In the genomic region with DNA sequence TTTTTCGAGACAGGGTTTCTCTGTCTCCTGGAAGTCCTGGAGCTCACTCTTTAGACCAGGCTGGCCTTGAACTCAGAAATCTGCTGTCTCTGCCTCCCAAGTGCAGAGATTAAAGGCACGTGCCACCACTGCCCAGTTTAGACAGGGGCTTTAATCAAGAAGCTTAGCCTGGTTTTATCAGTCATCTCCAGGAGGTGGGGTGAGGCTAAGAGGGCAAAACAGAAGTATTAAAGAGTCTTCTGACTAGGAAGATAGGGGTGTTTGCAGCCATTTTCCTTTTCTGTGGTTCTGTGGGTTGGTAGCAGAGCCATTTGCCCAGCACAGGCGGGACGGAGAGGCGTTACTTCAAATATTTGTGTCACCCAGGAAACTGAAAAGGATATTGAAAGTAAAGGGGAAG, we compare ENCODE assay signal across 10 mouse cellular contexts. TPM values are rescaled to one million over a fixed set of nuclear protein-coding genes. Genes with fewer than 3 reads are reported as not detected.
DNase-seq lines count a peak whose midpoint lies in the region; ATAC-seq and TF ChIP-seq lines count a peak whose summit lies in the region.
"Had no signal": no experiment of that assay in that cellular context is flagged by ENCODE, and none has a peak within 500 bp of the region (broad histone marks: within the 10 kb centered on the region; RNA-seq: fewer than 3 reads in every experiment).

No protein-coding gene starts in this region.

- TF ChIP-seq POLR2A in bone marrow, adult 2 months (IDR thresholded peaks at IDR 0.05; ENCODE audit: borderline replicate concordance, control insufficient read depth, low read depth, low read length): no peak
- no peak for TF ChIP-seq POLR2A in thymus, adult 2 months (IDR thresholded peaks at IDR 0.05; ENCODE audit: control insufficient read depth, extremely low read depth, insufficient read depth, low read length, poor library complexity)

- H3K27me3 ChIP-seq in forebrain, embryonic 14.5 days (replicated peaks; ENCODE audit: control insufficient read depth, insufficient read depth, low read length): no peaks in the 10 kb centered on the region
- no peaks in the 10 kb centered on the region for H3K27me3 ChIP-seq in thymus, adult 2 months (ENCODE audit: control insufficient read depth, insufficient read depth, low read length)

- H3K36me3 ChIP-seq in forebrain, embryonic 14.5 days (ENCODE audit: control insufficient read depth, insufficient read depth, low read length): peaks cover 13% of the 10 kb centered on the region; the same call in 1 of the 2 replicates
- H3K36me3 ChIP-seq in thymus, adult 2 months (ENCODE audit: control insufficient read depth, insufficient read depth, low read length): no peaks in the 10 kb centered on the region

- no peak for DNase-seq in layer of hippocampus, adult 2 months (ENCODE audit: low spot score in 2 of 2)
- DNase-seq in layer of hippocampus, postnatal 14 days (ENCODE audit: low spot score in 2 of 2): no peak
- DNase-seq in forebrain, embryonic 14.5 days (ENCODE audit: low spot score): no peak
- DNase-seq in urinary bladder, postnatal 4 days (ENCODE audit: low spot score in 2 of 2): no peak
- DNase-seq in thymus, postnatal 14 days: no peak
- DNase-seq in thymus, adult 2 months: no peak

- no peak for TF ChIP-seq CTCF in layer of hippocampus, adult 2 months (conservative IDR thresholded peaks at IDR 0.05)
- TF ChIP-seq CTCF in bone marrow, adult 2 months (IDR thresholded peaks at IDR 0.05; ENCODE audit: control insufficient read depth, insufficient read depth, low read length): no peak
- TF ChIP-seq CTCF in thymus, adult 2 months (IDR thresholded peaks at IDR 0.05; ENCODE audit: borderline replicate concordance, control insufficient read depth, extremely low read depth, insufficient read depth, low read length, poor library complexity): no peak

- peaks cover 2% of the 10 kb centered on the region; the same call in 1 of the 2 replicates for H3K4me1 ChIP-seq in bone marrow, adult 2 months (ENCODE audit: control insufficient read depth, insufficient read depth, low read length)
- H3K4me1 ChIP-seq in forebrain, embryonic 14.5 days (ENCODE audit: control insufficient read depth, insufficient read depth, low read length): peaks cover 29% of the 10 kb centered on the region
- H3K4me1 ChIP-seq in thymus, adult 2 months (replicated peaks; ENCODE audit: control insufficient read depth, insufficient read depth, low read length): peaks cover 13% of the 10 kb centered on the region

- H3K9ac ChIP-seq in forebrain, embryonic 14.5 days (ENCODE audit: low read length): no peak overlapping the region

- peak overlapping the region; percentile 96; the same call in 1 of the 2 replicates for H3K27ac ChIP-seq in layer of hippocampus, adult 2 months
- peak overlapping the region; percentile 87; the same call in 1 of the 2 replicates for H3K27ac ChIP-seq in bone marrow, adult 2 months (ENCODE audit: control insufficient read depth, insufficient read depth, low read depth, low read length, poor library complexity)
- H3K27ac ChIP-seq in forebrain, embryonic 14.5 days (ENCODE audit: low read depth, low read length): 0 out of 2 replicates have a peak overlapping the region, but pooled peaks have one; percentile 14
- H3K27ac ChIP-seq in thymus, adult 2 months (ENCODE audit: control insufficient read depth, insufficient read depth, low read length): no peak overlapping the region

- no peak for ATAC-seq in forebrain, embryonic 14.5 days
- peak; percentile 19 for ATAC-seq in megakaryocyte progenitor cell, adult 5-6 weeks (replicated peaks; ENCODE audit: poor library complexity)
- ATAC-seq: activated CD4-positive, CD25-positive, alpha-beta regulatory T cell, adult 4 months had no signal

- peak overlapping the region; percentile 67; the same call in 1 of the 2 replicates for H3K4me2 ChIP-seq in forebrain, embryonic 14.5 days (ENCODE audit: low read length)

- 27% methylated on average over 5 of the region's 5 CpGs for WGBS in bone marrow, adult 2 months
- 76% methylated on average over 5 of the region's 5 CpGs for WGBS in forebrain, embryonic 14.5 days
- WGBS in thymus, adult 2 months: 51% methylated on average over 5 of the region's 5 CpGs

- no peaks in the 10 kb centered on the region for H3K9me3 ChIP-seq in forebrain, embryonic 14.5 days (replicated peaks; ENCODE audit: control insufficient read depth, low read length)

- H3K4me3 ChIP-seq in layer of hippocampus, adult 2 months: no peak overlapping the region
- no peak overlapping the region for H3K4me3 ChIP-seq in bone marrow, adult 2 months (replicated peaks; ENCODE audit: control insufficient read depth, low read depth, low read length)
- no peak overlapping the region for H3K4me3 ChIP-seq in forebrain, embryonic 14.5 days (ENCODE audit: low read depth, low read length)
- H3K4me3 ChIP-seq in thymus, adult 2 months (ENCODE audit: control insufficient read depth, insufficient read depth, low read length): no peak overlapping the region

RNA-seq across cellular contexts. Expression of a gene that starts 1.1 kb away (rescaled TPM):
- total RNA-seq in layer of hippocampus, adult 2 months (2021): 10 to 100 TPM; 33.5 to 40.8 TPM
- 10 to 100 TPM; 36.5 to 45.5 TPM for total RNA-seq in layer of hippocampus, postnatal 14 days (2021)
- polyA plus RNA-seq in bone marrow, adult 2 months (2011; ENCODE audit: insufficient read depth, insufficient read length, low replicate concordance, missing spikeins): 35.2 and 54.8 TPM in 2 replicates
- 224 and 283 TPM in 2 replicates for polyA plus RNA-seq in forebrain, embryonic 14.5 days (2014; fragmentation: Nextera tagmentation; extraction: Ambion mirVana)
- 261 and 316 TPM in 2 replicates for total RNA-seq in megakaryocyte progenitor cell, adult 5-6 weeks (2015)
- 26.3 and 49.1 TPM in 2 replicates for total RNA-seq in megakaryocyte progenitor cell, adult 5-6 weeks (2017)
- polyA plus RNA-seq in thymus, adult 2 months (2012; rRNA removed): 52.4 and 54.4 TPM in 2 replicates

RNA-seq across cellular contexts. Expression of a gene that starts 4.4 kb away (rescaled TPM):
- 10 to 100 TPM; 37.2 to 38.9 TPM for total RNA-seq in layer of hippocampus, adult 2 months (2021)
- total RNA-seq in layer of hippocampus, postnatal 14 days (2021): 10 to 100 TPM; 34.5 to 36.1 TPM
- polyA plus RNA-seq in bone marrow, adult 2 months (2011; ENCODE audit: insufficient read depth, insufficient read length, low replicate concordance, missing spikeins): 9.8 and 12.6 TPM in 2 replicates
- polyA plus RNA-seq in forebrain, embryonic 14.5 days (2014; fragmentation: Nextera tagmentation; extraction: Ambion mirVana): 51.7 and 60.8 TPM in 2 replicates
- total RNA-seq in megakaryocyte progenitor cell, adult 5-6 weeks (2015): 30.9 and 32.4 TPM in 2 replicates
- 25.1 and 28.5 TPM in 2 replicates for total RNA-seq in megakaryocyte progenitor cell, adult 5-6 weeks (2017)
- polyA plus RNA-seq in thymus, adult 2 months (2012; rRNA removed): 75.3 and 84.9 TPM in 2 replicates

RNA-seq across cellular contexts. Expression of a gene that starts 6.2 kb away (rescaled TPM):
- 10 to 100 TPM; 14.6 to 16.0 TPM for total RNA-seq in layer of hippocampus, adult 2 months (2021)
- total RNA-seq in layer of hippocampus, postnatal 14 days (2021): 10 to 100 TPM; 18.8 to 19.5 TPM
- polyA plus RNA-seq in bone marrow, adult 2 months (2011; ENCODE audit: insufficient read depth, insufficient read length, low replicate concordance, missing spikeins): 30.3 and 73.2 TPM in 2 replicates
- polyA plus RNA-seq in forebrain, embryonic 14.5 days (2014; fragmentation: Nextera tagmentation; extraction: Ambion mirVana): 50.7 and 51.8 TPM in 2 replicates
- 18.3 and 21.2 TPM in 2 replicates for total RNA-seq in megakaryocyte progenitor cell, adult 5-6 weeks (2015)
- total RNA-seq in megakaryocyte progenitor cell, adult 5-6 weeks (2017): 14.4 and 20.1 TPM in 2 replicates
- 53.2 TPM in 2 replicates for polyA plus RNA-seq in thymus, adult 2 months (2012; rRNA removed)

RNA-seq across cellular contexts. Expression of a gene that starts 21.4 kb away (rescaled TPM):
- total RNA-seq in layer of hippocampus, adult 2 months (2021): 10 to 100 TPM; 69.0 to 70.4 TPM
- total RNA-seq in layer of hippocampus, postnatal 14 days (2021): 10 to 100 TPM; 57.2 to 66.0 TPM
- 18.9 and 44.1 TPM in 2 replicates for polyA plus RNA-seq in bone marrow, adult 2 months (2011; ENCODE audit: insufficient read depth, insufficient read length, low replicate concordance, missing spikeins)
- polyA plus RNA-seq in forebrain, embryonic 14.5 days (2014; fragmentation: Nextera tagmentation; extraction: Ambion mirVana): 27.9 and 39.4 TPM in 2 replicates
- 13.2 and 17.1 TPM in 2 replicates for total RNA-seq in megakaryocyte progenitor cell, adult 5-6 weeks (2015)
- total RNA-seq in megakaryocyte progenitor cell, adult 5-6 weeks (2017): 27.6 and 33.2 TPM in 2 replicates
- 193 and 207 TPM in 2 replicates for polyA plus RNA-seq in thymus, adult 2 months (2012; rRNA removed)

RNA-seq across cellular contexts. Expression of a gene that starts 31.8 kb away (rescaled TPM):
- total RNA-seq in layer of hippocampus, adult 2 months (2021): under 1 TPM; 0.22 to 0.28 TPM
- under 1 TPM; 0.24 to 0.85 TPM for total RNA-seq in layer of hippocampus, postnatal 14 days (2021)
- polyA plus RNA-seq in bone marrow, adult 2 months (2011; ENCODE audit: insufficient read depth, insufficient read length, low replicate concordance, missing spikeins): 3.6 TPM in 1 of 2 replicates, not detected in the other
- 0.83 TPM in 2 replicates for polyA plus RNA-seq in forebrain, embryonic 14.5 days (2014; fragmentation: Nextera tagmentation; extraction: Ambion mirVana)
- total RNA-seq in megakaryocyte progenitor cell, adult 5-6 weeks (2015): not detected in 2 replicates
- total RNA-seq in megakaryocyte progenitor cell, adult 5-6 weeks (2017): not detected in 2 replicates
- 0.05 TPM in 2 replicates for polyA plus RNA-seq in thymus, adult 2 months (2012; rRNA removed)
- total RNA-seq: liver, adult 2 months had no signal
- polyA plus RNA-seq: activated CD4-positive, CD25-positive, alpha-beta regulatory T cell, adult 4 months; liver, adult 2 months had no signal
